Mouse (Mus musculus) neural tube, postnatal 0 days (tissue): ENCODE measurements around the gene Hsd3b6. TPM values are rescaled to one million over a fixed set of nuclear protein-coding genes. Genes with fewer than 3 reads are reported as not detected.

Source experiments
- polyA plus RNA-seq: library from polyadenylated mRNA; unstranded; fragments of >200 nt; fragmentation: Nextera tagmentation; extraction: Ambion mirVana; gene quantifications from 2 replicates; pipeline ENCODE4 v1.2.1, GENCODE M21; 2015

The Hsd3b6 gene
- 0.09 TPM in 1 of 2 replicates, not detected in the other for polyA plus RNA-seq

GRCm38 (mm10) chr3:98814101-98814670, at the start of gene Hsd3b6:
Gene Hsd3b6 (minus strand): TSS chr3:98814443.

GRCm38 (mm10) chr3:98859576-98859975, 45.3 kb upstream of the Hsd3b6 start, which contains the start of gene Hsd3b1:
Gene Hsd3b1 (minus strand): TSS chr3:98859794.

Other genes starting within 250 kb of the Hsd3b6 start
- gene Gm10681, start 225.6 kb downstream of the Hsd3b6 start, polyA plus RNA-seq, result not detected in 2 replicates
- not detected in 2 replicates for gene Hsd3b5, start 184.2 kb downstream of the Hsd3b6 start, polyA plus RNA-seq
- gene Hsd3b2, start 89.9 kb downstream of the Hsd3b6 start, polyA plus RNA-seq, result 0.06 and 0.17 TPM in 2 replicates
- gene Hsd3b3, start 51.3 kb downstream of the Hsd3b6 start, polyA plus RNA-seq, result 0.08 and 0.10 TPM in 2 replicates
- 0.09 TPM in 1 of 2 replicates, not detected in the other for gene Hsd3b1, start 45.4 kb upstream of the Hsd3b6 start, polyA plus RNA-seq
- not detected in 2 replicates for gene Hao2, start 78.8 kb upstream of the Hsd3b6 start, polyA plus RNA-seq